Mouse (Mus musculus): ENCODE data around the gene Mzf1. TPM values are rescaled to one million over a fixed set of nuclear protein-coding genes. Genes with fewer than 3 reads are reported as not detected.

Mzf1 gene
- total and polyA plus RNA-seq, 3 experiments: 0.31 to 0.55 (median 0.50) TPM

DNA sequence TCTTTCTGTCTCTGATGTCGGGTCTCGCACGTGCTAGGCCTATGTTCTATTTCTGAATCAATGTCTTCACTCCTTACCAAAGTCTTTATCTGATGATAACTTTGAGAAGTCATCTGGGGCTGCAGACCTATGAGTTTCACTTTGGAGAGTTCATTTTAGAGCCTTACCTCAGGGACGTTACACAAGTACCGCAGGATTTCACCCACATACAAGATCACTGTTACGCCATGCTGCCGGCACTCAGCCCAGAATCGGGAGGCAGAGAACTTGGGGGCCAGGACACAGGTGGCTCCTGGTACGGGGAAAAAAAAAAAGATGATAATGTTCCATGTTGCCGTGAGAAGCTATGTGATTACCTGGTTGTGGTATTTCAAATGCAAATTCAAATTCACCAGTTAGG lies 61.4 kb downstream of the Mzf1 start:
- dilution Hi-C loops (cut with MboI; ENCODE audit: extremely low pct_ligation_motif_present, extremely low pct_unique_long_range_greater_than_20kb, low sequenced_read_pairs): no loop called here
- no peak for TF ChIP-seq NRF1 (IDR thresholded peaks at IDR 0.05; ENCODE audit: low read depth, low read length)
- TF ChIP-seq ELF1 (IDR thresholded peaks at IDR 0.05; ENCODE audit: low read depth, low read length): no peak
- no peak for TF ChIP-seq TBP (conservative IDR thresholded peaks at IDR 0.05; ENCODE audit: low read depth, low read length)
- no peak for TF ChIP-seq BHLHE40 (IDR thresholded peaks at IDR 0.05; ENCODE audit: low read depth, low read length)
- no peak for TF ChIP-seq RCOR1 (conservative IDR thresholded peaks at IDR 0.05; ENCODE audit: low read depth, low read length)
- TF ChIP-seq UBTF (IDR thresholded peaks at IDR 0.05; ENCODE audit: low read depth, low read length): no peak

More for the DNA sequence above, 61.4 kb downstream of the Mzf1 start:
- DNase-seq (ENCODE audit: extremely low read depth): no peak
- H3K27me3 ChIP-seq (replicated peaks): no peaks in the 10 kb centered on the region
- peaks cover 3 to 4% of the 10 kb centered on the region in 2 experiments; a peak in 1 of 4 replicates for H3K4me1 ChIP-seq (ENCODE audit: control insufficient read depth in 1 of 2, insufficient read depth in 2 of 2)
- no peak overlapping the region for H3K27ac ChIP-seq (ENCODE audit: insufficient read depth, low read depth)
- H3K79me2 ChIP-seq (replicated peaks; ENCODE audit: control insufficient read depth, extremely low read depth, insufficient read depth, poor library complexity, severe bottlenecking): no peaks in the 10 kb centered on the region
- no peaks in the 10 kb centered on the region for H3K9me3 ChIP-seq (replicated peaks; ENCODE audit: low read length)
- H3K9ac ChIP-seq (ENCODE audit: insufficient read depth, low read depth): no peak overlapping the region
- no peak overlapping the region for H3K4me3 ChIP-seq (replicated peaks in 1 of 3; ENCODE audit: low read depth in 2 of 3, low read length in 2 of 3, poor library complexity in 1 of 3)
- no peaks in the 10 kb centered on the region for H3K36me3 ChIP-seq (replicated peaks in 1 of 2; ENCODE audit: control insufficient read depth in 1 of 2, insufficient read depth in 1 of 2, low read length in 1 of 2)
- in situ Hi-C loops (cut with MboI; ENCODE audit: low pct_ligation_motif_present, low pct_unique_long_range_greater_than_20kb, low sequenced_read_pairs): no loop called here
- no peak overlapping the region for H3K4me2 ChIP-seq (ENCODE audit: insufficient read depth, low read depth, poor library complexity, severe bottlenecking)

Other genes with a start within 250 kb of the Mzf1 start
- gene Zfp329, start 235.9 kb downstream of the Mzf1 start, total RNA-seq (2012; rRNA removed): 4.4 and 4.5 TPM in 2 replicates
- gene Zfp329, start 235.9 kb downstream of the Mzf1 start, total RNA-seq (2014; rRNA removed): 3.9 and 7.2 TPM in 2 replicates
- gene Zfp329, start 235.9 kb downstream of the Mzf1 start, polyA plus RNA-seq (2012; ENCODE audit: insufficient read length, low read depth): 4.3 and 4.5 TPM in 2 replicates
- gene Zfp110, start 220.0 kb downstream of the Mzf1 start, total RNA-seq (2012; rRNA removed): 29.3 and 31.0 TPM in 2 replicates
- 26.6 and 31.5 TPM in 2 replicates for gene Zfp110, start 220.0 kb downstream of the Mzf1 start, total RNA-seq (2014; rRNA removed)
- gene Zfp110, start 220.0 kb downstream of the Mzf1 start, polyA plus RNA-seq (2012; ENCODE audit: insufficient read length, low read depth): 14.8 and 16.2 TPM in 2 replicates
- 1.2 and 1.4 TPM in 2 replicates for gene Zfp128, start 173.6 kb downstream of the Mzf1 start, total RNA-seq (2012; rRNA removed)
- 0.96 and 1.2 TPM in 2 replicates for gene Zfp128, start 173.6 kb downstream of the Mzf1 start, total RNA-seq (2014; rRNA removed)
- 0.61 and 0.78 TPM in 2 replicates for gene Zfp128, start 173.6 kb downstream of the Mzf1 start, polyA plus RNA-seq (2012; ENCODE audit: insufficient read length, low read depth)
- gene Zscan22, start 156.9 kb downstream of the Mzf1 start, total RNA-seq (2012; rRNA removed): 3.2 and 4.2 TPM in 2 replicates
- 2.8 and 3.3 TPM in 2 replicates for gene Zscan22, start 156.9 kb downstream of the Mzf1 start, total RNA-seq (2014; rRNA removed)
- gene Zscan22, start 156.9 kb downstream of the Mzf1 start, polyA plus RNA-seq (2012; ENCODE audit: insufficient read length, low read depth): 7.6 and 8.9 TPM in 2 replicates
- gene Rps5, start 132.5 kb downstream of the Mzf1 start, total RNA-seq (2012; rRNA removed): 3,671 and 4,026 TPM in 2 replicates
- gene Rps5, start 132.5 kb downstream of the Mzf1 start, total RNA-seq (2014; rRNA removed): 3,631 and 4,293 TPM in 2 replicates
- 2,088 and 2,166 TPM in 2 replicates for gene Rps5, start 132.5 kb downstream of the Mzf1 start, polyA plus RNA-seq (2012; ENCODE audit: insufficient read length, low read depth)
- 1.1 and 1.3 TPM in 2 replicates for gene Rnf225, start 127.3 kb downstream of the Mzf1 start, total RNA-seq (2012; rRNA removed)
- gene Rnf225, start 127.3 kb downstream of the Mzf1 start, total RNA-seq (2014; rRNA removed): 0.89 and 0.90 TPM in 2 replicates
- 3.4 and 4.0 TPM in 2 replicates for gene Rnf225, start 127.3 kb downstream of the Mzf1 start, polyA plus RNA-seq (2012; ENCODE audit: insufficient read length, low read depth)
- gene Zfp324, start 88.9 kb downstream of the Mzf1 start, total RNA-seq (2012; rRNA removed): 6.4 and 8.7 TPM in 2 replicates
- gene Zfp324, start 88.9 kb downstream of the Mzf1 start, total RNA-seq (2014; rRNA removed): 6.3 and 7.3 TPM in 2 replicates
- gene Zfp324, start 88.9 kb downstream of the Mzf1 start, polyA plus RNA-seq (2012; ENCODE audit: insufficient read length, low read depth): 3.8 and 4.2 TPM in 2 replicates
- 7.5 and 7.8 TPM in 2 replicates for gene Zfp446, start 76.9 kb downstream of the Mzf1 start, total RNA-seq (2012; rRNA removed)
- gene Zfp446, start 76.9 kb downstream of the Mzf1 start, total RNA-seq (2014; rRNA removed): 11.9 and 12.8 TPM in 2 replicates
- gene Zfp446, start 76.9 kb downstream of the Mzf1 start, polyA plus RNA-seq (2012; ENCODE audit: insufficient read length, low read depth): 12.5 and 12.9 TPM in 2 replicates
- 0.04 TPM in 1 of 2 replicates, not detected in the other for gene Slc27a5, start 56.6 kb downstream of the Mzf1 start, total RNA-seq (2012; rRNA removed)
- gene Slc27a5, start 56.6 kb downstream of the Mzf1 start, total RNA-seq (2014; rRNA removed): not detected in 2 replicates
- gene Slc27a5, start 56.6 kb downstream of the Mzf1 start, polyA plus RNA-seq (2012; ENCODE audit: insufficient read length, low read depth): not detected in 2 replicates
- 500 and 583 TPM in 2 replicates for gene Trim28, start 55.6 kb downstream of the Mzf1 start, total RNA-seq (2012; rRNA removed)
- 495 and 516 TPM in 2 replicates for gene Trim28, start 55.6 kb downstream of the Mzf1 start, total RNA-seq (2014; rRNA removed)
- 728 and 891 TPM in 2 replicates for gene Trim28, start 55.6 kb downstream of the Mzf1 start, polyA plus RNA-seq (2012; ENCODE audit: insufficient read length, low read depth)
- 9.5 and 12.1 TPM in 2 replicates for gene Zbtb45, start 44.7 kb downstream of the Mzf1 start, total RNA-seq (2012; rRNA removed)
- 6.7 and 6.8 TPM in 2 replicates for gene Zbtb45, start 44.7 kb downstream of the Mzf1 start, total RNA-seq (2014; rRNA removed)
- 16.7 and 17.1 TPM in 2 replicates for gene Zbtb45, start 44.7 kb downstream of the Mzf1 start, polyA plus RNA-seq (2012; ENCODE audit: insufficient read length, low read depth)
- 110 and 115 TPM in 2 replicates for gene Chmp2a, start 20.0 kb downstream of the Mzf1 start, total RNA-seq (2012; rRNA removed)
- 131 and 141 TPM in 2 replicates for gene Chmp2a, start 20.0 kb downstream of the Mzf1 start, total RNA-seq (2014; rRNA removed)
- gene Chmp2a, start 20.0 kb downstream of the Mzf1 start, polyA plus RNA-seq (2012; ENCODE audit: insufficient read length, low read depth): 134 and 148 TPM in 2 replicates
- 134 and 156 TPM in 2 replicates for gene Ube2m, start 16.5 kb downstream of the Mzf1 start, total RNA-seq (2012; rRNA removed)
- 227 and 244 TPM in 2 replicates for gene Ube2m, start 16.5 kb downstream of the Mzf1 start, total RNA-seq (2014; rRNA removed)
- gene Ube2m, start 16.5 kb downstream of the Mzf1 start, polyA plus RNA-seq (2012; ENCODE audit: insufficient read length, low read depth): 215 and 272 TPM in 2 replicates
- gene Vmn1r85, start 40.4 kb upstream of the Mzf1 start, total RNA-seq (2012; rRNA removed): not detected in 2 replicates
- not detected in 2 replicates for gene Vmn1r85, start 40.4 kb upstream of the Mzf1 start, total RNA-seq (2014; rRNA removed)
- not detected in 2 replicates for gene Vmn1r85, start 40.4 kb upstream of the Mzf1 start, polyA plus RNA-seq (2012; ENCODE audit: insufficient read length, low read depth)
- gene Vmn1r86, start 65.2 kb upstream of the Mzf1 start, total RNA-seq (2012; rRNA removed): not detected in 2 replicates
- not detected in 2 replicates for gene Vmn1r86, start 65.2 kb upstream of the Mzf1 start, total RNA-seq (2014; rRNA removed)
- not detected in 2 replicates for gene Vmn1r86, start 65.2 kb upstream of the Mzf1 start, polyA plus RNA-seq (2012; ENCODE audit: insufficient read length, low read depth)
- not detected in 2 replicates for gene Vmn1r87, start 85.4 kb upstream of the Mzf1 start, total RNA-seq (2012; rRNA removed)
- not detected in 2 replicates for gene Vmn1r87, start 85.4 kb upstream of the Mzf1 start, total RNA-seq (2014; rRNA removed)
- not detected in 2 replicates for gene Vmn1r87, start 85.4 kb upstream of the Mzf1 start, polyA plus RNA-seq (2012; ENCODE audit: insufficient read length, low read depth)
- 0.29 and 0.34 TPM in 2 replicates for gene Vmn1r88, start 104.8 kb upstream of the Mzf1 start, total RNA-seq (2012; rRNA removed)
- gene Vmn1r88, start 104.8 kb upstream of the Mzf1 start, total RNA-seq (2014; rRNA removed): 0.03 TPM in 1 of 2 replicates, not detected in the other
- 0.07 and 0.10 TPM in 2 replicates for gene Vmn1r88, start 104.8 kb upstream of the Mzf1 start, polyA plus RNA-seq (2012; ENCODE audit: insufficient read length, low read depth)
- not detected in 2 replicates for gene Vmn1r89, start 158.3 kb upstream of the Mzf1 start, total RNA-seq (2012; rRNA removed)
- not detected in 2 replicates for gene Vmn1r89, start 158.3 kb upstream of the Mzf1 start, total RNA-seq (2014; rRNA removed)
- gene Vmn1r89, start 158.3 kb upstream of the Mzf1 start, polyA plus RNA-seq (2012; ENCODE audit: insufficient read length, low read depth): not detected in 2 replicates
- gene Lig1, start 222.5 kb upstream of the Mzf1 start, total RNA-seq (2012; rRNA removed): 82.4 and 86.2 TPM in 2 replicates
- gene Lig1, start 222.5 kb upstream of the Mzf1 start, total RNA-seq (2014; rRNA removed): 34.8 and 42.0 TPM in 2 replicates
- 163 and 204 TPM in 2 replicates for gene Lig1, start 222.5 kb upstream of the Mzf1 start, polyA plus RNA-seq (2012; ENCODE audit: insufficient read length, low read depth)
- 3.8 and 4.2 TPM in 2 replicates for gene Zswim9, start 224.0 kb upstream of the Mzf1 start, total RNA-seq (2012; rRNA removed)
- 1.2 and 1.3 TPM in 2 replicates for gene Zswim9, start 224.0 kb upstream of the Mzf1 start, total RNA-seq (2014; rRNA removed)
- 5.1 and 5.5 TPM in 2 replicates for gene Zswim9, start 224.0 kb upstream of the Mzf1 start, polyA plus RNA-seq (2012; ENCODE audit: insufficient read length, low read depth)

Data from CH12.LX (cell line).